Mouse (Mus musculus) regulatory T cell (primary cell): ENCODE data around the gene Sohlh2.

ENCODE experiments used
- in situ Hi-C: fragments of 300-600 bp; cut with MboI, MseI; formaldehyde crosslinking; loops from one replicate; pipeline ENCODE4 v1.15.1; 2025; ENCODE audit warnings: high pct_unique_total_duplicates

Sohlh2 gene

GRCm38 (mm10) chr3:55207665-55208064, 25.8 kb downstream of the Sohlh2 start:
- in situ Hi-C loops, result no loop called here

- in situ Hi-C loops, result no loop called here
These were observed 30.4 kb downstream of the Sohlh2 start for GRCm38 (mm10) chr3:55212254-55212653.

DNA sequence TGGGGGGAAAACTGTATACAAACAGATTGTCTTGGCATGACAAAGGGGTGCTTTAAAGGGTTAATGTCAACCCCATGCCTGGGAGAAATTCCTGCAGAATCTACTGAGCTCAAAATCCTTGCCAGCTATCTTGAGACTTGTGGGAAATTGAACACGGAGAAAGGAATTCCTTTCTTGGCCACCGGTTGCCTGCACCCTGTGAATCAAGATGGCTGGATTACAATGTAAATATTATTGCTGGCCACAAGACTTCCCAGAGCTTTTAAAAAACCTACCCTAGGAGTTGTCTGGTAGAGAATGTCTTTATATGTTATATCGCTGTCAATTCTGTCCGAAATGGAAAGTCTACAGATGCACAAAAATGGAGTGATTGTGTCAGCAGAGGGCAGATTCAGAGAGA, 32.0 kb downstream of the Sohlh2 start:
- in situ Hi-C loops, result no loop called here

DNA sequence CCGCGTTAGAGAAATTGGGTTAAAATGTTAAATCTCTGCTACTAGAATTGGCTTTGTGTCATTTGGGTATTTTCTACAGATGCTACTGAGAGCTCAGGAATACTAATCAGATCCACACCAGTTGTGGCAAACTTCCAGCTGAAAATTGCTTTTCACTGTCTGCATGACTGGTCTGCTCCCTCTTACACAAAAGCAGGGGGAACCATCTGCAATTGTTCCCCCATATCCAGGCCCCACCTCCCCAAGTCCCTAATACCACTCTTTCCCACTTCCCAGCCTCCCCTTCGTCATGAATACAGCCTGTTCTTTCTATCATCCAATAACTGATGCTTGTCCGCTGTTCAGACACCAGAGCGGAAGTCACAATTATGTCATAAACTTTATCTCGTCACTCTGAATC, 32.6 kb downstream of the Sohlh2 start:
- in situ Hi-C loops, result no loop called here

DNA sequence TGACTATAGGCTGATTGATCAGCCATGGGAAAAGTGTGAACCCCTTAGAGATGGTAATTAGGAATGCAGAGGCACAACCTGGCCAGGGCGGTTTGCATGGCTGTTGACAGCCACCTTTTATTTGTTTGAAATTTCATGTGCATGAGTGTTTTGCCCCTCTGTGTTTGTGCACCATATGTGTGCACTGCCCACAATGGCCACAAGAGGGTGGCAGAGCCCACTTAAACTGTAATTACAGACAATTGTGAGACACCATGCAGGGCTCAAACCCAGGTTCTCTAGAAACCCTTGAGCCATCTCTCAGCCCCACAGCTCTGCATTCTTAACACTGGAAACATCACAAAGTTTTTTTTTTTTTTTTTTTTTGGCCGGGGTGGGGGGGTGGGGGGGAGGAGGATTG, 40.7 kb downstream of the Sohlh2 start:
- in situ Hi-C loops, result no loop called here

- in situ Hi-C loops, result no loop called here
These were observed 42.0 kb downstream of the Sohlh2 start for GRCm38 (mm10) chr3:55223862-55224261.

- in situ Hi-C loops, result no loop called here
These were observed 44.8 kb downstream of the Sohlh2 start for GRCm38 (mm10) chr3:55226501-55227213.

- in situ Hi-C loops, result no loop called here
These were observed 45.4 kb downstream of the Sohlh2 start for GRCm38 (mm10) chr3:55227214-55227581.

DNA sequence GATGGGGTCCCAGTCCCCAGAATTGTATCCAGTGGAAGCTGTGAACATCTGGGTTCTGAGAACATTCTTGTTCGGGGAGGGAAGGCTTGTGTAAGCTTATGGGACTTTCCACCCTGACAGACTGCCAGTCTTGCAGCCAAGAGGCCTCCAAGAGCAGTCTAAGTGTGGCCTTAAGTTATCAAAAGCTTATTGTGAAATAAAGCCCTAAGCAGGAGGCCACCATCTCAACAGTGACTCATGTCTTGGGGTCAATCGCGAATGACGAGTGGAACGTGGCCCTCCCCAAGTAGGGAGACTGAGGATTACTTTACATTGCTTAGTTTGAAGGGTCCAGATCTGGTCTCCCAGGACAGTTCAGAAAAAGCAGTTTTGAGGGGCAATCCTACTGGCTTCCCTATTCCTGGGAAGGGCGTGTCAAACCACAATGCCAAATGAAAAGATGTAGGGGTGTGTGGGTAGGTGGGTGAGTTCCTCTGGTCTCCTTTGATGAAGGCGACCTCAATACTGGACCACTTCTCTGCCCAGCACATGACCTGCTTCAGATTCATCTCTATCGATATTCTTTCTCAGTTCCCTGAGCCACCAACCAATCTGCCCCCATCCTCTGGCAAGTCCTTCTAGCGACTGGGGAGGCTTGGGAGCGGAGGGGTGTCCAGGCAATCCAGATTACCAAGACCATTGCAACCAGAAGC, 60.0 kb downstream of the Sohlh2 start, which contains the start of gene Dclk1:
Gene Dclk1, plus strand, starts transcription at position 635 of the 692 bp plus-strand sequence.
- in situ Hi-C loops, result no loop called here

- in situ Hi-C loops, result no loop called here
These were observed 60.7 kb downstream of the Sohlh2 start for GRCm38 (mm10) chr3:55242422-55243055.

GRCm38 (mm10) chr3:55243056-55243471, 61.2 kb downstream of the Sohlh2 start:
- in situ Hi-C loops, result no loop called here

GRCm38 (mm10) chr3:55244087-55244486, 62.3 kb downstream of the Sohlh2 start:
- in situ Hi-C loops, result no loop called here

DNA sequence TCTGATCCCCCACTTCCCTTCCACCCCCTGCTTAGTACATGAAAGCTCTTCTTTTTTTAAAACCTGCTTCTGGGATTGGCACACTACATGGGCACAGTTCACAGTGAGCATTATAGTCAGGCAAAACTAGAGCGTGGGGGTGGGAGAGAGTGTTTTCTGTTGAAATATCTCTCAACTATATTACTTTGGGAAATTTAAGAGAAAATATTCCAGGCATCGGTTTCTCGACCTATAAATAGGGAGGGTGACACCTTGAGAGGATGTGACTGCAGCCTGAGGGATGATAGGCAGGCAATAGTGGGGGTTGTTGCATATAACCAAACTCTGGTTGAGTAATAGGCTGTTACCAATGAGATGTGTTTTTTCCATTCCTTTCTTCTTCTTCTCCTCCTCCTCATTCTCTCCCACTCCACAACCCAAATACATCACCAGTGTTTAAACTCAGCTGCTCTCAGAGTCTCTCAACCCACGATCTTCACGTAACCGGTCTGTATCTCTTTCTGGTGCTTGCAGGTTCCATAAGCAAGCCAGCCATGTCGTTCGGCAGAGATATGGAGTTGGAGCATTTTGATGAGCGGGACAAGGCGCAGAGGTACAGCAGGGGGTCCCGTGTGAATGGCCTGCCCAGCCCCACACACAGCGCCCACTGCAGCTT, 64.9 kb downstream of the Sohlh2 start:
- in situ Hi-C loops, result no loop called here

GRCm38 (mm10) chr3:55248048-55248447, 66.2 kb downstream of the Sohlh2 start:
- in situ Hi-C loops, result no loop called here

- in situ Hi-C loops, result no loop called here
These were observed 66.7 kb downstream of the Sohlh2 start for GRCm38 (mm10) chr3:55248508-55248907.

GRCm38 (mm10) chr3:55250631-55251030, 68.8 kb downstream of the Sohlh2 start:
- in situ Hi-C loops, result no loop called here
